Mouse (Mus musculus) CH12.LX (cell line): ENCODE data around the gene Lpxn. TPM values are rescaled to one million over a fixed set of nuclear protein-coding genes. Genes with fewer than 3 reads are reported as not detected.

ENCODE experiments used
- DNase-seq: peaks from one replicate; pipeline ENCODE4 v3.0.0-alpha.2; 2013; ENCODE audit errors: extremely low read depth
- H3K27ac ChIP-seq: 2 replicates; pipeline ENCODE4 v1.5.1; 2012; ENCODE audit warnings: low read depth, mild to moderate bottlenecking, control low read depth, moderate library complexity; ENCODE audit not compliant: insufficient read depth
- H3K27me3 ChIP-seq: replicated peaks from 2 replicates; pipeline ENCODE3; 2012; ENCODE audit warnings: inconsistent platforms
- H3K36me3 ChIP-seq, 2 experiments: replicated peaks in 1 of 2; 2 replicates each; pipeline versions ENCODE3 to v1.6.1; 2012; ENCODE audit warnings: inconsistent platforms in 1 of 2, low read length in 1 of 2, mild to moderate bottlenecking in 1 of 2, mixed read lengths in 1 of 2, moderate library complexity in 1 of 2; ENCODE audit not compliant: control insufficient read depth in 1 of 2, insufficient read depth in 1 of 2
- H3K4me1 ChIP-seq, 2 experiments: 2 replicates each; pipeline ENCODE4 v1.6.1; 2012; ENCODE audit warnings: inconsistent platforms in 1 of 2, moderate library complexity in 1 of 2; ENCODE audit not compliant: insufficient read depth in 2 of 2, control insufficient read depth in 1 of 2
- H3K4me2 ChIP-seq: 2 replicates; pipeline ENCODE4 v1.6.1; 2012; ENCODE audit warnings: low read depth, mild to moderate bottlenecking, control low read depth; ENCODE audit not compliant: poor library complexity, insufficient read depth, severe bottlenecking
- H3K4me3 ChIP-seq, 3 experiments: fragments of 150-350 bp in 1 of 3; sonication (generic) in 1 of 3; replicated peaks in 1 of 3; 2 replicates each; pipeline versions ENCODE3 to v1.5.1; 2011 to 2012; ENCODE audit warnings: low read depth in 2 of 3, low read length in 2 of 3, mild to moderate bottlenecking in 2 of 3, moderate library complexity in 2 of 3, control low read depth in 1 of 3, improper control_type of control experiment in 1 of 3, inconsistent platforms in 1 of 3, mixed read lengths in 1 of 3; ENCODE audit not compliant: poor library complexity in 1 of 3
- H3K79me2 ChIP-seq: replicated peaks from 2 replicates; pipeline ENCODE4 v1.6.1; 2012; ENCODE audit warnings: mild to moderate bottlenecking, moderate library complexity; ENCODE audit not compliant: control insufficient read depth, poor library complexity, insufficient read depth, severe bottlenecking; ENCODE audit errors: extremely low read depth
- H3K9ac ChIP-seq: 2 replicates; pipeline ENCODE4 v1.6.1; 2012; ENCODE audit warnings: low read depth, mild to moderate bottlenecking, control low read depth, moderate library complexity; ENCODE audit not compliant: insufficient read depth
- H3K9me3 ChIP-seq: replicated peaks from 2 replicates; pipeline ENCODE3; 2012; ENCODE audit warnings: low read length, inconsistent platforms, mixed read lengths
- CTCF ChIP-seq, 2 experiments: IDR thresholded peaks in 1 of 2; conservative IDR thresholded peaks in 1 of 2; 2 replicates each; pipeline ENCODE4 v1.5.1; 2011 to 2012; ENCODE audit warnings: low read depth in 2 of 2, low read length in 2 of 2, improper control_type of control experiment in 1 of 2, inconsistent platforms in 1 of 2, mild to moderate bottlenecking in 1 of 2, moderate library complexity in 1 of 2
- ELF1 ChIP-seq: IDR thresholded peaks from 2 replicates; pipeline ENCODE4 v1.6.1; 2014; ENCODE audit warnings: low read depth, mild to moderate bottlenecking, inconsistent platforms, low read length, improper control_type of control experiment
- ETS1 ChIP-seq: conservative IDR thresholded peaks from 2 replicates; pipeline ENCODE4 v1.6.1; 2012; ENCODE audit warnings: low read depth, mild to moderate bottlenecking, inconsistent platforms, low read length, improper control_type of control experiment, moderate library complexity
- IRF4 ChIP-seq: IDR thresholded peaks from 2 replicates; pipeline ENCODE4 v1.6.1; 2014; ENCODE audit warnings: low read depth, mild to moderate bottlenecking, inconsistent platforms, low read length, improper control_type of control experiment
- KAT2A ChIP-seq: IDR thresholded peaks from 2 replicates; pipeline ENCODE4 v1.6.1; 2012; ENCODE audit warnings: low read length, improper control_type of control experiment, inconsistent platforms; ENCODE audit not compliant: insufficient replicate concordance
- MAX ChIP-seq: IDR thresholded peaks from 2 replicates; pipeline ENCODE4 v1.6.1; 2011; ENCODE audit warnings: low read length, improper control_type of control experiment
- MAZ ChIP-seq: IDR thresholded peaks from 2 replicates; pipeline ENCODE4 v1.6.1; 2012; ENCODE audit warnings: low read depth, mild to moderate bottlenecking, inconsistent platforms, low read length, improper control_type of control experiment, moderate library complexity
- MEF2A ChIP-seq: IDR thresholded peaks from 2 replicates; pipeline ENCODE4 v1.6.1; 2014; ENCODE audit warnings: low read depth, mild to moderate bottlenecking, inconsistent platforms, low read length, improper control_type of control experiment, borderline replicate concordance
- MXI1 ChIP-seq: IDR thresholded peaks from 2 replicates; pipeline ENCODE4 v1.6.1; 2011; ENCODE audit warnings: mild to moderate bottlenecking, low read depth, low read length, improper control_type of control experiment
- MYC ChIP-seq: IDR thresholded peaks from 2 replicates; pipeline ENCODE4 v1.6.1; 2011; ENCODE audit warnings: low read depth, mild to moderate bottlenecking, improper control_type of control experiment, low read length
- POLR2A ChIP-seq: IDR thresholded peaks from 2 replicates; pipeline ENCODE4 v1.6.1; 2011; ENCODE audit warnings: low read depth, mild to moderate bottlenecking, improper control_type of control experiment, low read length
- RAD21 ChIP-seq: IDR thresholded peaks from 2 replicates; pipeline ENCODE4 v1.6.1; 2011; ENCODE audit warnings: low read depth, mild to moderate bottlenecking, low read length, improper control_type of control experiment, moderate library complexity
- RCOR1 ChIP-seq: conservative IDR thresholded peaks from 2 replicates; pipeline ENCODE4 v1.6.1; 2012; ENCODE audit warnings: low read depth, mild to moderate bottlenecking, inconsistent platforms, low read length, improper control_type of control experiment
- SMC3 ChIP-seq: IDR thresholded peaks from 2 replicates; pipeline ENCODE4 v1.6.1; 2011; ENCODE audit warnings: low read depth, low read length, improper control_type of control experiment
- USF2 ChIP-seq: conservative IDR thresholded peaks from 2 replicates; pipeline ENCODE4 v1.6.1; 2011; ENCODE audit warnings: low read depth, low read length, improper control_type of control experiment
- ZC3H11A ChIP-seq: IDR thresholded peaks from 2 replicates; pipeline ENCODE4 v1.6.1; 2012; ENCODE audit warnings: low read depth, mild to moderate bottlenecking, inconsistent platforms, low read length, improper control_type of control experiment
- ZMIZ1 ChIP-seq: IDR thresholded peaks from 2 replicates; pipeline ENCODE4 v1.6.1; 2012; ENCODE audit warnings: low read depth, mild to moderate bottlenecking, inconsistent platforms, low read length, improper control_type of control experiment
- dilution Hi-C: fragments of 300-500 bp; cut with MboI; formaldehyde crosslinking; loops from 2 replicates; pipeline ENCODE4 v1.14.3; 2020; ENCODE audit warnings: low sequenced_read_pairs; ENCODE audit not compliant: extremely low pct_unique_long_range_greater_than_20kb, extremely low pct_ligation_motif_present
- in situ Hi-C: fragments of 300-500 bp; cut with MboI; formaldehyde crosslinking; loops from 3 replicates; pipeline ENCODE4 v1.14.3; 2019; ENCODE audit warnings: low sequenced_read_pairs, low pct_ligation_motif_present, low pct_unique_long_range_greater_than_20kb, mixed read lengths
- polyA plus RNA-seq: library from polyadenylated mRNA; unstranded; fragments of >175 nt; gene quantifications from 2 replicates; pipeline ENCODE4 v1.2.1, GENCODE M21; 2012; ENCODE audit warnings: low read depth; ENCODE audit not compliant: insufficient read length
- total RNA-seq, 2 experiments: library from RNA; depleted of rRNA; stranded (reverse); fragments of 300-350 nt in 1 of 2; fragments of >200 nt in 1 of 2; gene quantifications; 2 replicates each; pipeline ENCODE4 v1.2.3; 2012 to 2014

The Lpxn gene
- total and polyA plus RNA-seq, 3 experiments = 39.2 to 140 (median 66.4) TPM

DNA sequence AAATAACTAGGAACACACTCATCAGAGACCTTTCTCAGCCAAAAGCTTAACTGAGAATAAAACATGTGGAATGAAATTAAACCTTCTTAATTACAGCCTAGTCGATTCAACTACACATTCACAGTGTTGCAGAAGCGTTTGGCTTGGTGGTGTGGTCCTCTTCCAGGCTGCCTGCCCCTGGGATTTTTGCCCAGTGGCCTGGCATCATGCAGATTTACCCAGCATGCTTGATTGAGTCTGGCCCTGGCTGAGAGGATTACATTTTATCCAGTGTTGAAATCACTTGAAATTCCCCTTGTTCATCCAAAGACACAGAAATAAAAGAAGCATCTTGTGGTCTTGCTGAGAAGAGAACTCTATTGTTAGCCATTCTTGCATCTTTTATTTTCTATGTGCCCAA, 36.3 kb upstream of the Lpxn start:
- Histone ChIP-seq H3K4me2 (no peak overlapping the region), H3K79me2 (no peaks in the 10 kb centered on the region), H3K9ac (no peak overlapping the region), H3K27ac (no peak overlapping the region), H3K36me3 (peaks cover 21 to 28% of the 10 kb centered on the region in 2 experiments), H3K27me3 (no peaks in the 10 kb centered on the region), H3K9me3 (no peaks in the 10 kb centered on the region), H3K4me3 (no peak overlapping the region), H3K4me1 (no peaks in the 10 kb centered on the region)
- no peak for DNase-seq
- in situ Hi-C loops = no loop called here
- dilution Hi-C loops = no loop called here
- TF ChIP-seq MXI1 (no peak), RCOR1 (no peak), ZMIZ1 (no peak), MEF2A (no peak), MAZ (no peak), IRF4 (no peak), MYC (no peak), ZC3H11A (no peak), MAX (no peak)

GRCm38 (mm10) chr19:12762212-12763130, 33.5 kb upstream of the Lpxn start:
- no peaks in the 10 kb centered on the region for H3K4me1 ChIP-seq
- no peak overlapping the region for H3K9ac ChIP-seq
- no peak overlapping the region for H3K4me3 ChIP-seq
- no peaks in the 10 kb centered on the region for H3K27me3 ChIP-seq
- dilution Hi-C loops = no loop called here
- H3K4me2 ChIP-seq = no peak overlapping the region
- TF ChIP-seq KAT2A (no peak), USF2 (no peak), ETS1 (no peak), ELF1 (no peak), POLR2A (no peak), SMC3 (peak; percentile 44), CTCF (conservative IDR thresholded peaks at IDR 0.05 in 1 of 2, IDR thresholded peaks at IDR 0.05 in 1 of 2; ENCODE audit: low read depth in 2 of 2, low read length in 2 of 2) (peak in 1 of 2 experiments; percentile 58; a peak in 2 of 4 replicates), RAD21 (peak; percentile 28)
- TF ChIP-seq, all 38 proteins: peak for 3
- in situ Hi-C loops = no loop called here
- Histone ChIP-seq H3K36me3 (peaks cover 29 to 52% of the 10 kb centered on the region in 2 experiments), H3K27ac (no peak overlapping the region), H3K79me2 (0 out of 2 replicates have a peak, but pooled peaks cover 2% of the 10 kb centered on the region), H3K9me3 (no peaks in the 10 kb centered on the region)
- peak; percentile 13 for DNase-seq
